Mouse (Mus musculus): ENCODE data around the gene Lasp1. TPM values are rescaled to one million over a fixed set of nuclear protein-coding genes. Genes with fewer than 3 reads are reported as not detected.

Lasp1 gene
- polyA plus RNA-seq, 1 experiment from 2014 or later: 131 TPM

DNA sequence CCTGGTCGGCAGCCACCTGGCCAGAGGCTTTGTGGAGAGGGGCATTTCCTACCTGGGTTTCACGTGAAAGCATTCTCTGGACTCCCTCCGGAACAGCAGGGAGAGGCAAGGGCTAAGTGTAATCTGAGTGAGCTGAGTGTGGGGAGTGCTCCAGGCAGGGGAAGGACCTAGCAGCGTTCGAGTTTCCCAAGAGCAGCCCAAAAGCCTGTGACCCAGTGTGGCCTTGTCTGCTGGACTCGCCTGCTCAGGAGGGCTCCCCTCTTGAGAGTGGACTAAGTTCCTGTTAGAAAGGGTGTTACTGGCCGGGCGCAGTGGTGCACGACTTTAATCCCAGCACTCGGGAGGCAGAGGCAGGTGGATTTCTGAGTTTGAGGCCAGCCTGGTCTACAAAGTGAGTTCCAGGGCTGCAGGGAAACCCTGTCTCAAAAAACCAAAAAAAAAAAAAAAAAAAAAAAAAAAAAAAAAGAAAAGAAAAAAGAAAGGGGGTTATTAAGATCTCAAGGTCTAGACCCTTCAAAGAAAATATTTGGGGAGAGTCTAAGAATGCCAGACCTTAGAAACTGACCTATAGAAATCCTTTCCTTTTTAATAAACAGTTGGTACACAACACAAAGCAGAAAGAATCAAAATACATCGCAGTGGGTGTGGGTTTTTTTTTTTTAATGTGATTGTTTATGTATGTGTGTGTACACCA lies 40.8 kb downstream of the Lasp1 start:
- Histone ChIP-seq H3K4me1 (replicated peaks) (peaks cover 24% of the 10 kb centered on the region), H3K27me3 (no peaks in the 10 kb centered on the region), H3K27ac (peak overlapping the region; percentile 97), H3K4me3 (no peak overlapping the region), H3K4me2 (no peak overlapping the region), H3K9ac (peak overlapping the region; percentile 35; the same call in 1 of the 2 replicates), H3K36me3 (peaks cover 34% of the 10 kb centered on the region), H3K9me3 (no peaks in the 10 kb centered on the region)
- WGBS: 60% methylated on average over 11 of the region's 11 CpGs
- ATAC-seq (ENCODE audit: low FRiP score): no peak

DNA sequence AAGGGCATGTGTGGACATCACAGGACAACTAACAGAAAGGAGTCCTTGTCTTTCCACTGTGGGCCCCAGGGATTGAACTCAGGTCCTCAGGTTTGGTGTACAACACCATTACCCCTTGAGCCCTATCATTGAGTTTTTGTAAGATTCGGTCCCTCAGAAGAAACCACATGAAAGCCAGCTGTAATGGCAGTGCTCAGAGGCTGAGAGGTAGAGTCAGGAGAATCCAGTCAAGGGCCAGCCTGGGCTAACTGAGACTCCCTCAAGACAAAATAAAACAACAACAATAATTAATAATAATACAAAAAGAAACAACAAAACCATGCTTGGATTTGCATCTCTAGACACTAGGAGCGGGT lies 41.3 kb downstream of the Lasp1 start:
- Histone ChIP-seq H3K27me3 (no peaks in the 10 kb centered on the region), H3K9ac (peak overlapping the region; percentile 83)

DNA sequence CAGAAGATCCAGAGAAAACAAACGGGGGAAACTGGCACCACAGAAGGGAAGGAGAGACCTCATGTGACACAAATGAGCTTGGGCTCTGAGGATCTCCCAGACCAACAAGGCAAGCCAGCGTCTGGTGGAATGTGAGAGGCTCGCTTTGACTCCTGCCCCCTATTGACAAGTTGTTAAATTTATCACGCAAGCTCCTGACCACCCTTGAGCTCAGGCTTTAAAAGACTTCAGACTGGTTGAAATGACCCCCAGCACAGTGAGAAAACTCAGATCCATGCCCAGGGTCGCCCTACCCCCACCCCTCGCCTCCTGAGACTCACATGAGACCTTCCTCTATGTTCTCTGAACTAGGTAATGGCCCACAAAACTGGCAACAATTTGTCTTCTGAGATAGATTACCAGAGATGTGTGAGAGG lies 41.7 kb downstream of the Lasp1 start, which contains the start of gene B230217C12Rik:
B230217C12Rik (plus strand) TSS at position 242 of the 416 bp plus-strand sequence.
- Histone ChIP-seq H3K4me1 (replicated peaks) (peaks cover 24% of the 10 kb centered on the region), H3K27ac (peak within 1 kb of the TSS; percentile 97), H3K4me2 (peak within 1 kb of the TSS; percentile 62), H3K36me3 (peaks cover 25% of the 10 kb centered on the region), H3K27me3 (no peaks in the 10 kb centered on the region), H3K9ac (peak within 1 kb of the TSS; percentile 83), H3K9me3 (no peaks in the 10 kb centered on the region), H3K4me3 (peak within 1 kb of the TSS; percentile 60)
- WGBS: under 1% methylated on average over 6 of the region's 6 CpGs
- peak; percentile 70 for ATAC-seq (ENCODE audit: low FRiP score)

More for the DNA sequence above, 41.3 kb downstream of the Lasp1 start:
- ATAC-seq (ENCODE audit: low FRiP score): no peak
- Histone ChIP-seq H3K4me1 (replicated peaks) (peaks cover 24% of the 10 kb centered on the region), H3K27ac (peak overlapping the region; percentile 97), H3K4me3 (peak overlapping the region; percentile 60), H3K9me3 (no peaks in the 10 kb centered on the region), H3K4me2 (peak overlapping the region; percentile 62), H3K36me3 (peaks cover 29% of the 10 kb centered on the region)
- 71% methylated on average over 2 of the region's 2 CpGs for WGBS

DNA sequence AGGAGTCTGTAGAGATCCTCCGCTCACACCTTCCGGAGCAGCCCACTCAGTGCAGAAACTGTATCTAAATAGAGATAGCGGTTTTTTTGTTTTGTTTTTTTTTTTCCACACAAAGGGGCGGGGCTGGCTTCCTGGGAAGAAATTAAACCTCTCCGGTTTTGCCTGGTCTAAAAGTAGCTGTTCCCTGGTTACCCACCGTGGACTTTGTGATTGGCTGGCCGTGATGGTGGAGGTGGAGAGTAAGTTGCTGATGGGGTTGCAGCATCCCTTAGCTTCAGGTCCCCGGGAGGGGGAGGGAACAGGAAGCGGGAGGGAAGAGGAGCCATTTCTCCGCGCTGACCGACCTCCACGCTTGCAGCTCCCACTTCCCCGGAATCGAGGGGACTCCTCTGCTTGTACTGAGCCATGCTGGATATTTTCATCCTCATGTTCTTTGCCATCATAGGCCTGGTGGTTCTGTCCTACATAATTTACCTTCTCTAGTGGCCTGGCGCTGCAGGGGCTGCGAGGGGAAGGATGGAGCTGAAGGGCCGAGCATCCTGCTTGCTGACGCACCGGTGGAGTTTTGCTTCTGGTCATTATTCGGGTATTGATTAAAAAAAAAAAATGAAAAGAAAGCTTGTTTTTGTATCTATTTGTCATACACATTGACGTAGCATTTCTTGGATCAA lies 42.3 kb downstream of the Lasp1 start:
- Histone ChIP-seq H3K4me3 (peak overlapping the region; percentile 60), H3K27me3 (no peaks in the 10 kb centered on the region), H3K27ac (peak overlapping the region; percentile 97), H3K4me1 (replicated peaks) (peaks cover 24% of the 10 kb centered on the region), H3K36me3 (peaks cover 20% of the 10 kb centered on the region), H3K4me2 (peak overlapping the region; percentile 62), H3K9ac (peak overlapping the region; percentile 83), H3K9me3 (no peaks in the 10 kb centered on the region)
- WGBS: under 1% methylated on average over 22 of the region's 22 CpGs
- ATAC-seq (ENCODE audit: low FRiP score): peak; percentile 92

DNA sequence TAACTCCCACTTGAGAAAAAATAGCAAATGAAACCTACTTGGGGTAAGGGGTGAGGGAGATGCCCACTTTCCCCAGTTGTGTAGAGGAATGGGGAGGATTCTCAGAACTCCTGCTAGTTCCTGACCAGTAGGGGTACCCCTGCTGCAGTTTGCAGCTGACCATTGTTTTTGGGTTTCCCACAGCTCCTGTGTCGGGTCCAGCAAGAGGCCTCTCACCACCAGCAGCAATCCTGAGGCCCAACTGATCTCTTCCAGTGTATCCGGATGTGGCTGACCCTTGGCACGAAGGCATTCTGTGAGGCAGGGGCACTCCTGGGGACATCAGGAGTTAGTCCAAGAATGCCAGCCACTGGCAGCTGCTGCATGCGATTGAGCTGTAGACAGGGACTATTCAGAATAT lies 43.2 kb downstream of the Lasp1 start:
- Histone ChIP-seq H3K36me3 (peaks cover 11% of the 10 kb centered on the region), H3K4me2 (peak overlapping the region; percentile 62), H3K9ac (peak overlapping the region; percentile 83), H3K4me3 (peak overlapping the region; percentile 60), H3K27ac (peak overlapping the region; percentile 97), H3K27me3 (no peaks in the 10 kb centered on the region), H3K4me1 (replicated peaks) (peaks cover 24% of the 10 kb centered on the region), H3K9me3 (no peaks in the 10 kb centered on the region)
- 0 out of 2 replicates have a peak, but pooled peaks have one; percentile 11 for ATAC-seq (ENCODE audit: low FRiP score)
- WGBS: 34% methylated on average over 4 of the region's 4 CpGs

DNA sequence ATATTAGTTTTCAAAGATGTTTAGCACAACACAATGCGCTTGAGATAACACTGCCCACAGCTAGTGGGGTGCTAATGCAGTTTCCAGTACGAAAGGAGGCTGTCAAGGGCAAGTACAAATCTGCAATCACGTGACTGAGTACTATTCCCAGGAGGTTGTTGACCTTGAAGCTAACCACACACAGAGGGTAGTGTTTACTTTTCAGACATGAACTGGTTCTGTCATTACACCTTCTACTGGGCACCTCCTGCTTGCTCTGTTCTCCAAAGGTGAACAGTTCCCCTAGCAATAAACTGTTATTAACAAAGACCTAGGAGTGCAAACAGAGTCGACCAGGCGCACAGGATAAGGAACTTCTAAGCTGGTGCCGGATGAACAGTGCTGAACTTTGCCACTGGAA lies 51.6 kb downstream of the Lasp1 start:
- 67% methylated on average over 6 of the region's 6 CpGs for WGBS
- Histone ChIP-seq H3K9me3 (no peaks in the 10 kb centered on the region), H3K4me2 (no peak overlapping the region), H3K36me3 (no peaks in the 10 kb centered on the region), H3K27ac (no peak overlapping the region), H3K4me3 (no peak overlapping the region), H3K4me1 (replicated peaks) (no peaks in the 10 kb centered on the region), H3K9ac (no peak overlapping the region), H3K27me3 (no peaks in the 10 kb centered on the region)
- no peak for ATAC-seq (ENCODE audit: low FRiP score)

DNA sequence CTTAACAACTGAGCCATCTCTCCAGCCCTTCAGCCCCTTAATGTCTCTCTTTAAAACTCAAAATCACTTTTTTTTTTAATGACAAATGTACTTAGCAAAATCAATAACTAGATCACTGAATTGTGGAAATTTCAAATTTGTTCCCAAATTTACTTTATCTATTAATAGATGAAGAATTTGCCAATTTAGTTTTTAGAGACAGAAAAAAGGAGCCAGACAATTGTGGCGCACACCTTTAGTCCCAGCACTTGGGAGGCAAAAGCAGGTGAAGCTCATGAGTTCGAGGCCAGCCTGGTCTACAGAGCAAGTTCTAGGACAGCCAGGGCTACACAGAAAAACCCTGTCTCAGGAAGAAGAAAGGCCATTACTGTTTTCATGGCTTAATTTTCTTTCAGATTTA lies 52.8 kb downstream of the Lasp1 start:
- no peaks in the 10 kb centered on the region for H3K4me1 ChIP-seq (replicated peaks)
- no peaks in the 10 kb centered on the region for H3K36me3 ChIP-seq
- 93% methylated on average over 2 of the region's 2 CpGs for WGBS
- ATAC-seq (ENCODE audit: low FRiP score): no peak
- H3K27me3 ChIP-seq: no peaks in the 10 kb centered on the region
- H3K9ac ChIP-seq: no peak overlapping the region
- H3K4me3 ChIP-seq: no peak overlapping the region
- H3K4me2 ChIP-seq: no peak overlapping the region
- no peaks in the 10 kb centered on the region for H3K9me3 ChIP-seq
- no peak overlapping the region for H3K27ac ChIP-seq

DNA sequence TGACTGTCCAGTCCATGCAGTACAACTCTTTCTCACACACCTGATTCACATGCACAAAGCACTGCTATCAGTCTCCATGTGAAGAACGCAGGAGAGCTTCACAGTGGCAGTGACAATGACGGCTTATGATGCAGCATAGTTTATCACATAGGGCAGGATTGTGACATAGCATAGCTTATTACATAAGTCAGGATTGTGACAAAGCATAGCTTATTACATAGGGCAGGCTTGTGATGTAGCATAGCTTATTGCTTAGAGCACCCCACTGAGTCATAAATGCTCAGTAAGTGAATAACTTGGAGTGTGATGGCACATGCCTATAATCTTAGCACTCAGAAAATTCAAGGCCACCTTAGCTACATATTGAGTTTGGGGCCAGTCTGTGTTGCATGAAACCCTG lies 56.7 kb downstream of the Lasp1 start:
- ATAC-seq (ENCODE audit: low FRiP score): no peak
- Histone ChIP-seq H3K9me3 (no peaks in the 10 kb centered on the region), H3K4me3 (no peak overlapping the region), H3K27me3 (no peaks in the 10 kb centered on the region), H3K36me3 (no peaks in the 10 kb centered on the region), H3K4me2 (no peak overlapping the region), H3K27ac (no peak overlapping the region), H3K4me1 (replicated peaks) (no peaks in the 10 kb centered on the region), H3K9ac (no peak overlapping the region)
- 90% methylated on average over 2 of the region's 2 CpGs for WGBS

DNA sequence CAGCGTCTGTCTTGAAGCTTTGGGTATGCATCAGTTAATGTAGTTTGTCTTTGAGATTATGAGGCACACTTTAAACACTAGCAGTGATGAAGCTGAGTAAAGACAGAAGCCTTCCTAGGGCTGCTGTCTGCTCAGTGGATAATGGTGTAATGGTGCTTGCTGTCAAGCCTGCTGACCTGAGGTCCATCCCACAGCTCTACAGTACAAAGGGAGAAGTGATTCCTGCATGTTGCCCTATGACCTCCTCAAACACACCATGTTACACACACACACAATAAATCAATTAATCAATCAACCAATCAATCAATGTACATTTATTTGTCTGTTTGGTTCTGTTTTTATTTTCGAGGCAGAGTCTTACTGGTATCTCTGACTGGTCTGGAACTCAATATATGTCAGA lies 63.3 kb downstream of the Lasp1 start:
- no peak overlapping the region for H3K4me3 ChIP-seq
- ATAC-seq (ENCODE audit: low FRiP score): no peak
- no peak overlapping the region for H3K4me2 ChIP-seq
- H3K4me1 ChIP-seq (replicated peaks): no peaks in the 10 kb centered on the region
- no peak overlapping the region for H3K9ac ChIP-seq
- no peak overlapping the region for H3K27ac ChIP-seq
- H3K9me3 ChIP-seq: no peaks in the 10 kb centered on the region
- WGBS: 70% methylated on average over 2 of the region's 2 CpGs
- no peaks in the 10 kb centered on the region for H3K27me3 ChIP-seq
- H3K36me3 ChIP-seq: no peaks in the 10 kb centered on the region

DNA sequence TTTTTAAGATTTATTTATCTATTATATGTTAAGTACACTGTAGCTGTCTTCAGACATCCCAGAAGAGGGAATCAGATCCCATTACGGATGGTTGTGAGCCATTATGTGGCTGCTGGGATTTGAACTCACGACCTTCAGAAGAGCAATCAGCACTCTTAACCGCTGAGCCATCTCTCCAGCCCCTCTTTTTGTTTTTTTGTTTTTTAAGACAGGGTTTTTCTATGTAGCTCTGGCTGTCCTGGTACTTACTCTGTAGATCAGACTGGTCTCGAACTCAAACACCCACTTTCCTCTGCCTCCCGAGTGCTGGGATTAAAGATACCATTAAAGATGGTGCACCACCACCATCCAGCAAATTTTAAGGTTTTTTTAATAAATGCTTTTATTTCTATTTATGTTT lies 66.6 kb downstream of the Lasp1 start:
- no peak overlapping the region for H3K9ac ChIP-seq
- no peak for ATAC-seq (ENCODE audit: low FRiP score)
- no peak overlapping the region for H3K4me2 ChIP-seq
- no peaks in the 10 kb centered on the region for H3K27me3 ChIP-seq
- no peaks in the 10 kb centered on the region for H3K36me3 ChIP-seq
- no peaks in the 10 kb centered on the region for H3K9me3 ChIP-seq
- no peaks in the 10 kb centered on the region for H3K4me1 ChIP-seq (replicated peaks)
- WGBS: 87% methylated on average over 5 of the region's 5 CpGs
- no peak overlapping the region for H3K4me3 ChIP-seq
- no peak overlapping the region for H3K27ac ChIP-seq

DNA sequence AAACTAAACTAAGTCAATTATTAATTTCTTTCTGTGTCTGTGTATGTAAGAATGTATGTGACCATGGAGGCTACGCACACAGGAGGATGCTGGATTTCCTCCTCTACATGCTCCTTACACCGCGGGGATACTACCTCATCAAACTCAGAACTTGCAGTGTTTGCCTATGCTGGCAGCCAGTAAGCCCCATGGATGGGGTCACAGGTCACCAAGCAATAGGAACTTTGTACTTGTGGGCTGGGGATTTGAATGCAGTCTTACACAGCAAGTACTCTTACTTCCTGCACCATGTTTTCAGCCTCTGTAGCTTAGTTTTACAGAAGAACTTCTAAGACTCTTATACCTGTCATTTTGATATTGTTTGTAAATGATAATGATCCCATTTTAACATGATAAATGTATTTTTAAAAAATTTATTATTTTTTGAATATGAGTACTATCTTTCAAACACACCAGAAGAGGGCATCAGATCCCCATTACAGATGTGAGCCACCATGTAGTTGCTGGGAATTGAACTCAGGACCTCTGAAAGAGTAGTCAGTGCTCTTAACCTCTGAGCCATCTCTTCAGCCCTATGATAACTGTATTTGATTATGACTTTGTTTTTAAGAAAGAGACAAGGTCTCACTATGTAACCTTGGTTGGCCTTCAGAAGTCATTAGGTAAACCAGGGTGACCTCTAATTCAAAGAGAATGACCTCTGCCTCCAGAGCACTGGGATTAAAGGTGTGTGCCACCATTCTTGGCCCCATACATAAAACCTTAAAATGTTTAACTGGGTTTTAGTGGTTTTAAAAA lies 67.5 kb downstream of the Lasp1 start:
- H3K27ac ChIP-seq: no peak overlapping the region
- H3K4me2 ChIP-seq: no peak overlapping the region
- 94% methylated on average over 3 of the region's 3 CpGs for WGBS
- H3K36me3 ChIP-seq: no peaks in the 10 kb centered on the region
- H3K9me3 ChIP-seq: no peaks in the 10 kb centered on the region
- H3K4me1 ChIP-seq (replicated peaks): no peaks in the 10 kb centered on the region
- no peak overlapping the region for H3K4me3 ChIP-seq
- no peak overlapping the region for H3K9ac ChIP-seq
- no peak for ATAC-seq (ENCODE audit: low FRiP score)
- no peaks in the 10 kb centered on the region for H3K27me3 ChIP-seq

DNA sequence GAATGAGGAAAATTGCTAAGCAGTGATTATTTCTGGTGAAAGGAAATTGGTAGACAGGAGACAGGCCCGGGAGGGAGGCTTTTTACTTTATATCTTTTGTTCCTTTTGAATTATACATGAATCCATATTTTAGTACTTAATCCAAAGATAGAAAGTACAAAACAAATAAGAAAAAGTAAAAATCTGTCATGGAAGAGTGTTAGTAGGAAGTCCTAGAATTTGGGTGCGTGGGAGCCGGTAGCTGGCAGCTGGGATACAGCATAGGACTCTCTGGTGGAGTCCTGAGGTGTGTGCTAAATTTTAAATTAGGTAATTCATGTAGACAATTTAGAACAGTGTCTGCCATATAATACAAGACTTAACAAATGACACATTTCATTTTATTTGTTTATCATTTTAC lies 68.8 kb downstream of the Lasp1 start:
- ATAC-seq (ENCODE audit: low FRiP score): no peak
- Histone ChIP-seq H3K36me3 (no peaks in the 10 kb centered on the region), H3K9ac (no peak overlapping the region), H3K9me3 (no peaks in the 10 kb centered on the region), H3K27me3 (no peaks in the 10 kb centered on the region), H3K4me3 (no peak overlapping the region), H3K4me2 (no peak overlapping the region), H3K27ac (no peak overlapping the region), H3K4me1 (replicated peaks) (no peaks in the 10 kb centered on the region)
- 92% methylated on average over 3 of the region's 3 CpGs for WGBS
